Mouse (Mus musculus): Measurements from ENCODE around the gene Gfod2.

GRCm38 (mm10) chr8:105692449-105693182 lies 65.8 kb downstream of the Gfod2 start:
- TF ChIP-seq USF1 (IDR thresholded peaks at IDR 0.05; ENCODE audit: low read depth, low read length) (no peak), POLR2AphosphoS2 (IDR thresholded peaks at IDR 0.05; ENCODE audit: low read length) (no peak), CTCF (IDR thresholded peaks at IDR 0.05 in 2 of 3, conservative IDR thresholded peaks at IDR 0.05 in 1 of 3; ENCODE audit: control insufficient read depth in 1 of 3, insufficient read depth in 1 of 3, low read depth in 2 of 3, low read length in 3 of 3, poor library complexity in 1 of 3, severe bottlenecking in 1 of 3) (no peak)
